Mouse (Mus musculus) lung, postnatal 10 days (tissue): ENCODE data around the gene Ddc.

ENCODE experiments used
- DNase-seq: peaks from one replicate; pipeline ENCODE4 v3.0.0; 2021

The Ddc gene

DNA sequence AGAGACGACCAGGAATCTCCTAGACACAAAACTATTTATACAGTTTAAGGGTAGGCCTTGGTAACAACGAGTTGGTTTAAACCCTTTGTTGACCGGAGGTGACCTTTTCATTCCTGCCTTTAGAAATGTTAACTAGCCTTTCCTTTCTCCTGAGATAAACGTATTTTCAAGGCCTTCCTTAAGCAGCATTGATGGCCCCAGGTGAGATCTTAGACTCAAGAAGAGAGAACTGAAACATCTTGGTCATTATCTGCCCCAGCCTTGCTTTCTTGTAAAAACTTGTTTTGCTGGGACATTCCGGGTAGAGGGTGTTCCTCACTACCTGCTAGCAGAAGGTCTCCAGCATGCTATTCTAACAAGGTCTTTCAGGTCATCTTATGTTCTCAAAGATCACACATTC lies 7.1 kb upstream of the Ddc start:
- no peak for DNase-seq

DNA sequence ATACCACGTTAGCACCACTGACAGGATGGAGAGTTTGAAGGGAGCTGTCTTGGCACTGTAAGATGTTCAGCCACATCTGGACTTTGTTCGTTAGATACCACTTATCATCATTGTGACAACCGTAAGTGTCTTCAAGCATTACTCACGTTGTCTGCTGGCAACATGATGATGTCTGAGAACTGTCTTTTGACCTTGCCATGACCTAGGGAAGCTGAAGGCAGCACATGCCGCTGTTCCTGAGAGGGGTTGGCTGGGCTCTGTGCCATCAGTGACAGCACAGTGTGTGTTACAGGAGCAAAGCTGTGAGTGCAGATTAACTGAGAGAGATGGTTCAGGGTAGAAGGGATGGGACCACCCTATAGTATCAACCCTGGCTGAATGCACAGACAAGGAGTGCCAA lies 3.6 kb upstream of the Ddc start:
- DNase-seq, result peak; percentile 60

DNA sequence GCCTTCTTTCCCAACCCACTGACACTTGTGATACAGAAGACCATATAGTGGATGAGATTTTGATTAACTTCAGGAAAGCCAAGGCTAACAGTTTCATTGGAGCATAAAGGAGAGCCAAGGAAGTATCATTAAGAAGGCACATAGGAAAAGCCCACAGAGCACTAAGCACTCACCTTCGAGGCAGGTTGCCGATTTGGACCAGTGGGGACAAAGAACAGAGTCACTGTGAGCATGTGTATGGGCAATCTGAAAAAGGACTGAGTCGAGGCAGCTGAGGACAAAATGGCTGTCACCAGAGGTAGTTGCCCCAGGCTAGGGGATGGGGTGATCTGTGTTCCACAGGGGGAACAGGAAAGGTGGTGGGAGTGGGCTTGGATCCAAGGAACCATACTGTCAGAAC lies 552 bp upstream of the Ddc start:
- DNase-seq, result no peak

DNA sequence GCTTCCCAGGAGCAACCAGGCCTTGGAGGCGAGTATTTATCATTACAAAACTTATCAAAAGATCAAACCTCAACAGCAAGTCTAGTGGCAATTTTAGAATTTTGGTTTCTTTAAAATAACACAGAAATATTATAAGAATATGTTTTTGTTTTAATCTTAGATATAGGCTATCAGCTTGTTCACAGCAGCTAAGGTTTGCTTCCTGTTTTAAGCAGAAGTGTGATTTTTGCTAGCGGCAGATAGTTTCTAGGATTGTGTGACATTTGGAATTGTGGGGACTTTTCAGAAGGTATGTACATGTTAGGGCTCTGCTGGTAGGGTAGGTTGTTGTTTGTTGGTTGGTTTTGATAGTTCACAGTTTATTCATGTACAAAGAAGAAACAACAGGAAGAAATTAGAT lies 2.5 kb downstream of the Ddc start:
- DNase-seq, result no peak

DNA sequence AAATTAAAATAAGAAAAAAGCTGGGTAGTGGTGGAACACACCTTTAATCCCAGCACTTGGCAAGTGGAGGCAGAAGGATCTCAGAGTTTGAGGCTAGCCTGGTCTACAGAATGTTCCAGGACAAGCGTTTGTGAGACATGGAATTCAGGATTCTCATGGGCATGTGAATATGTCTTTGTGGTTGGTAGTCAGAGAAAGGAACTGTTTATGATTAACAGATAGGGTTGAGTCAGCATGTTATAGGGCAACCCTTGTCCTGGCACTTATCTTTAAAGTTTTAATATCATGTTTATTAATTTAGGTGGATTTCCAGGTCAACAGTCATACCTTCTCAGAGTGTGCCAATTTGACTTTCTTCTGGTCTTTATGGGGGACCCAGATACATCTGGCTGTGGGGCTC lies 4.2 kb downstream of the Ddc start:
- no peak for DNase-seq

DNA sequence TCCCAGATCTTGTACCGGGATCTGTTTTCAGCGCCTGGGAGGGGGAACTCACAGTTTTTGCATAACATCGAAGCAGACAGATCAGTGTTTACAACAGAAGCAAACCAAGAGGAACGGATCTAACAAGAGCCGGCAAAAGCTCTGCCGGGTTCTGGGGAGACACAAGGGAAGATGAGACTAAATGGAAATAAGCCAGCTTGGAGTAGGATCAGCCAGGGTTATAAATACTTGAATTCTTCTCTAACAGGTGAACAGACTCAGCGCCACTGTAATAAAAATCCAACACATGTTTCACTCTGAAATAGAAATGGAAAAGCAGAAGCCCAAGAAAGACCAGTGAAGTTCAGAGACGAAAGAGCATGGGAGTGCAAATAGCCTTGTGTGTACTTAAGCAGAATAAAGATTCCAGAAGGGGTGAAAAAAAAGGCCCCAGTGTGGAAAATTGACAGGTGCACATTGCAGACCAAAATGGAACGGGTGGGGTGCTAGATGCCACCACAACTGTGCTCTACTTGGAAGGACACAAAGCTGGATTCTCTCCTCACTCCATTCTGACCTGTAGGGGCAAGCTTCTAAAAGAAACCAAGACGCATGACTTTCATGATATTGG lies 4.8 kb downstream of the Ddc start:
- DNase-seq, result no peak

DNA sequence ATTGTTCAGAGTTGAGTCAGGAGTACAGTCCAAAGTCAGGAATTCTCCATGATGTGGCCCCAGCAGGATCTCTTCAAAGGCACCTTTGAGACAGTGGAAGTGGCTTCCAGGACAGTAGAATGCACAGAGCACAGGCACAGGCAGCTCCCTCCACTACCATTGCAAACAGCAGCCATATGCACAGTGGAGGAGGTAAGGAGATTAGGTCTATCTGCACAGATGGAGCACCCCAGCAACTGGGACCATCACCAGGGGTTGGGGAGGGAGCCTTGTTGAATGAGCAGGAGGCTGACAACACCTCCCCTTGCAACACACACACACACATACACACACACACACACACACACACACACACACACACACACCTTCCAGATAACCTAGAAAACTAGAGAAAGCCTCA lies 6.1 kb downstream of the Ddc start:
- DNase-seq, result no peak

DNA sequence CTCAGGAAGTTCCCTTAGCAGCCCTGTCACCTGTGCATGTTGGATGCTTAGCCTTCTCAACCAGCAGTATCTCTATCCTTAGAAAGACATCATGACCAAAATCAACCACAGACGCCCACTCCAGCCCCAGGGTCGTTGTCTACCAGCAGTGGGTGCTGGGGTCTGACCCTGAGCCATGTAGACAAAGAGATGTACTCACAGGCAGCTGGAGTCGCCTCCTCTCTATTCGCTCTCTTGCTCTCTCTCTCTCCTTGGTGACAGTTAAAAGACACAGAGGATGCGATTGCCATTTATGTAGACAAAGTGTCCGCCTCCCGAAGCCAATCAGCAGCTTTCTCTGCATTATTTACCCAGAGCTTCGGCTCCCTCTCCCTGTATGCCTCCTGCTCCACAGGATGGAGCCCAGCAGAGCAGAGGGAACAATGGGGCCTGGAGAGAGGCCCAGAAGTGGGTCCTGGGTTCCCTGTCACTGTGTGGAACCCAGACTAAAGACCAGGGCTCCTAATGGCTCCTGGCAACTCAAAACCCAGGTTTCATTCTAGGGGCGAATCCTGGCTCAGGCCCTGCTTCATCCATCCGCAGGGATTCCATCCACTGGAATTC lies 7.7 kb downstream of the Ddc start:
- DNase-seq, result no peak

DNA sequence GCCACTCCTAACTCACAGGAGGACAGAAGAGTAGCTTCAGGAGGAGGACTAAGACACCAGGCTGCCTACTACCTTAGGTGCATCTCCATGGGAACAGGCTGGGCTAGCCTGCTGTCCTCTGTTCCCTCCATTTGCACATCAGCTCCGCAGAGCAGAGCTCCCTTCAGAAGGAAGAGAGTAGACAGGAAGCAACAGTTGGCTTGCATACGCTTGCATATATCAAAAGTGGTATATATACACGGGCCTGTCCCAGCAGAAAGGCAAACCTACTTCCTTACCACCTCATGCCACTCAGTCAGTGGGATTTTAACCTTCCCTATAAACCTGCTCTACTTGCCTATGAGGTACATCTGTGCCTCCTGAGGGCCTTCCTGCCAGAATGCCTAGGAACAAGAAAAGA lies 9.2 kb downstream of the Ddc start:
- no peak for DNase-seq

DNA sequence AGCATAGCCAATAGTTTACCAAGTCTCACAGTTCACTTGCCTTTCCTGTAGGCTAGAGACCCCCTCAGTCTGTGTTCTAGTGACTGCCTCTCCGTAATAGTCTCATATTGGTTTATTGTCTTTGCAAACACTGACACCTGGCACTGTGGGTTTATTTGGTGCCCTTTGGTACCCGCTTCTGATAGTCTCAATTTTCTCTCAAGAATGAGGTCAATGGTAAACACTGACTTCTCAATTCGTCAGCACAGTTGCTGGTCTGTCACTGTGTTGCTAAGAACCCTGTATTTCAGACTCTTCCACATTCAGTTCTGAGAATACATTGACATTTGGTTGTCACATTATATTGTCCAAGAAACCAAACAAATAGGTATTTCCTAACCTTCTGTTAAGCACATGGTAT lies 9.9 kb downstream of the Ddc start:
- no peak for DNase-seq

DNA sequence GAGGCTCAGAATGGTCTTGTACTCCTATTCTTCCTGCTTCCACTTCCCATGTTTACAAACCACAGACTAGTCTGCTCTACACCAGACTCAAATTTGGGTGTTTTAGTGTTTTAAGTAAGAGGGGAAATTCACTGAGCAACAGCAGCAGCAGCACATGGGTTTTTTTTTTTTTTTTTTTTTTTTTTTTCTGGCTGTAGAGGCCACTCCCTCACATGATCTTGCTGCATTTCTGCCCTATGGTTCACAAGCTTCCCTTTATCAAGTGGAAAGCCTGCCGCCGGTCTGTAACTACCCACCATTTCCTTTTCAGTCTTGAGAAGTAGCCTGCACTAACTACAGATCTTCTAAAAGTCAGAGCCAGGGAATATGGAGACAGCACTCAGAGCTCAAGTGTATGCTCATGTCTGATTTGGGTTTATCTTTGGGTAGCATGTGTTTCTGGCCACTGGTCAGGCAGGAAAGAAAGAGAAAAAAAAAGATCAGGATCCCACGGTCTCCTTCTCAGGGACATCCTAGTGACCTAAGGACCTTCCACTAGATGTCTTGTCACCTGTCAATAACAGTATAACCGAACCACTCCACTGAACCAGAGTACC lies 11.4 kb downstream of the Ddc start:
- DNase-seq, result no peak

DNA sequence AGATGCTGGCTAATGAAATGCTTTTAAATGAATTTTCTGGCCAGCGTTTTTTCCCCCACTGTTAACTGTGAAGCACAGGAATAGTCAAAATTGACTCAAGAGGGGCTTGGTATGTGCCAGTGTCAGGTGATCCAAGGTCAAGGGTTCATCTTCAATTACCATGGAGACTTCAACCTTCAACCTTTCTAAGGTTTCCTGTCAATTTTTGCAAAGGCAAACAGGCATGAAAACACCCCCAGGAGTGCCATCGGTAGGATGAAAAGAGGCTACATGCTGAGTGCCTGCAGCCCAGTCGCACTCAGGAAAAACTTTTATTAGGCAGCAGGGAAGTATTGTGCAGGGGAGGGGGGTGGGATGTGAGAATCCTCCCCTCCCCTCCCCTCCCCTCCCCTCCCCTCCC lies 12.0 kb downstream of the Ddc start:
- DNase-seq, result no peak

DNA sequence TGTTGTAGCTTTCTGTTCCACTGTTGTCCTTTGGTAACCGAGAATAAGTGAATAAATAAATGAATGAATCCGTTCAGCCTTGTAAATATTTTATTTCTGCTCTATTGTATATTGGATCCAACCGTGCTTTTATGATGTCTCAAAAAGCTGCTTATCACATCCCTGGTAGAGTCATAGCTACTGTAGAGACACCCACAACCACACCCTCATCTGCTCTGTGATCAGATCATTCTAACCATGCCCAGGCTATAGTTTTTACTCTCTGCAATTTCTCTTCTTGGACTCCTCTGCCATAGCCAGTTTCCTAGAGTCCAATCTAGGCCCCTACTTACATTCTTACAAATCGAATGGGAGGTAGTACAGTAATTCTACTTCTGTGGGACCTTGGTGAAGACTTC lies 12.7 kb downstream of the Ddc start:
- no peak for DNase-seq

DNA sequence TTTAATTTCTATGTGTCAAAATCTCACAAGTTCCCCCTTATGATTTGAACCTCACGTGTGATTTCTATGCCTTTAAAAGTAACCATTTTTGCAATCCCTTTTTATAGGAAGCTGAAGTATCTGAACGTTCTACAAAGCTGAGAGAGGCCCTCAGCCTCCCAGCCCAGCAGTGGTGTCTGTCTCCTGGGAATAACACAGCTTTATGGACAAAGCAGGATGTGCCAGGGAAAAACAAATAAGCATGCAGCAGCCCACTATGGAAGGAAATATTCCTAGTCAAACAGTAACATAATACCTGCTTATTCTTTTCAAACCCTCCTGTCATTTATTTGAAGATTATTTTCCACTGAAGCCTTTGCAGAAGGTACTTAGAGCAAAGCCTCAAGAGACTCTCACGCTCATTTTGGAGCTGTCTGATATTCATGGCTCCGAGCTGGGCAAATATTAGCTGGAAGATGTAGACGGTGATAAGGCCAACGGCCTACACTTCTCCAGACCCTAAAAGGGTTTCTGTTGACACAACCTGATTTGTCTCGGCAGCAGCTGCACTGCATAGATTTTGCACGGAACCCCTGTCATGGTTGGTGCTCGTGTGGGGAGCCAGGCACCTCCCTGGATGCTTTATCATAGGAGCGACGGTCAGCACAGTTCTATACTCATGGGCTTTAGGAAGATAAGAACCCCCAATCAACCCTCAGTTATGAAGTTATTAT lies 13.3 kb downstream of the Ddc start:
- no peak for DNase-seq

DNA sequence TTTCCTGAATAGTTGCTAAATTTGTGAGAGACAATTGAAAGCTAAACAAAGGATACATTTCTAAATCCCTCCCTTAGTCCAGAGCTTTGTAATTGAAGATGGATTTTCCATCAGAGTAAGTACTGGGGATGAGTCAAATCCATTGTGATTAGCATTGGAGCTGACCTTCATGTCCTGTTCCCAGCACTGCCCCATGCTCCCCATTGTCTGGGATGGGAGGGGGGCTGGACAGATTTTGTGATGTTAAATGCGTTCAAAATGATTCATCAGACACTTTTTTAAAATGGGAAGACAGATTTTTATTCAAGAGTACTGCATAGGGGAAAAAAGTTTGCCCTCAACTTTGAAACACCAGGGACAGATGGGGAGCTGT lies 16.2 kb downstream of the Ddc start:
- DNase-seq, result no peak

DNA sequence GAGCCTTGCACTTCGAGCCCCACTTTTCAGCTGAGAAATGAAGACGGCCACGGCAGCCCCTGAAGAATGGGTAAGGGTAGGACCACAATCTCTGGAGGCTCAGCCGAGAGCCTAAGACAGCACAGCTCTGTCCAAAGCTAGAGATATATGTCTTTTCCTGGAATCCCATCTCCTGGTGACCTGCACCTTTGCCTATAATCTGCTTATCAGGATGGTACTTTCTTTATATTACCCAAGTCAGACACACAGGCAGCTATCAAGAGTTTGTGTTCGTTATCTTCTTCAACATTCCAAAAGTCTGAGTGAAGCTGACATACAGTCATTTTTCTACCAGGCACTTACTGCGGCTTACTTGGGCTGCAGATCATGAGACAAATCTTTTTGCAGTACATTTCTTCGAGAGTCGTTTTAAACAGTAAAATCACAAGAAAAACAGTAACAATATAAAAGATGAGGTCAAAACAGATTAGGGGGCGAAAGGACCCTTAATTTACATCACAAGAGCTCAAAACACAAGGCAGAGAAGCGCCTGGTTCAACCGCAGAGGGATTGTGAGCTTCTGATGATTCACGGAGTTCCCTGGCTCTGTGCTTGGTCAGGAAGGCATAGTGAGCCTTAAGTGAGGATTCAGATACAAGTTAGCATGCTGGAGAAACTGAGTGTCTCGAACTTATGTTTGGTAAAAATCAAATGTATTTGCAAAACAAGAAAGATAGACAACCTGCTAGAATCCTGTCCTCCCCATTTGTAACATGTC lies 16.7 kb downstream of the Ddc start:
- DNase-seq, result no peak

DNA sequence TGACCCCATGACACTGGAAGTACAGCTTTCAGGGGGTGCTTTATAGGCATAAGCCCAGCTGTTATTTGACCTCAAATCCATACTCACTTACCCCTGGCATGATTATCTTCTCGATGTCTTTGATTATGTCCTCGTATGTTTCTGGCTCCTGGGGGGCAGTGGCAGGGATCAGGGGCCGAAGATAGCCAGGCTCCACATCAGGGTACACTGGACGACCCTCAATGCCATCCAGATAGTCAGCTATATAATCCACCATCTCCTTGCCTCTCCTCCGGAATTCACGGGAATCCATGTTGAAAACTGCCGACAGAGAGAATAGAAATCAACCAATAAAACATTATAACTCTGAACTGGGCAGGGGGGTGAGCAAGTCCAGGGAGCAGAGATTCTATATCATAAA lies 17.6 kb downstream of the Ddc start:
- DNase-seq, result no peak

DNA sequence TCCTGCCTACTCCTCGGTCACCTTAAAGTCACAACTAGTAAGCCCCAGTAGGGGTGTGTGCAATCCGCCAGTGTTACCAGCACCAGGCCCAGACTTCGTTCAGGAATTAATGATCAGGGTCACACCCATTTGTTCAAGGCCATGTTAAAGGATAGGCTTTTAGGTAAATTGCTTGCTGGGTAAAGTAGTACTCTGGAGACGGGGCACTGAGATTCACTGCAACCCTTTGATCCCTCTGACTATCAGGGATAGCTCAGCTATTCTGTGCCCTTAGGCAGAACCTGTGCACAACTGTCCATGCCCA lies 18.3 kb downstream of the Ddc start:
- no peak for DNase-seq

DNA sequence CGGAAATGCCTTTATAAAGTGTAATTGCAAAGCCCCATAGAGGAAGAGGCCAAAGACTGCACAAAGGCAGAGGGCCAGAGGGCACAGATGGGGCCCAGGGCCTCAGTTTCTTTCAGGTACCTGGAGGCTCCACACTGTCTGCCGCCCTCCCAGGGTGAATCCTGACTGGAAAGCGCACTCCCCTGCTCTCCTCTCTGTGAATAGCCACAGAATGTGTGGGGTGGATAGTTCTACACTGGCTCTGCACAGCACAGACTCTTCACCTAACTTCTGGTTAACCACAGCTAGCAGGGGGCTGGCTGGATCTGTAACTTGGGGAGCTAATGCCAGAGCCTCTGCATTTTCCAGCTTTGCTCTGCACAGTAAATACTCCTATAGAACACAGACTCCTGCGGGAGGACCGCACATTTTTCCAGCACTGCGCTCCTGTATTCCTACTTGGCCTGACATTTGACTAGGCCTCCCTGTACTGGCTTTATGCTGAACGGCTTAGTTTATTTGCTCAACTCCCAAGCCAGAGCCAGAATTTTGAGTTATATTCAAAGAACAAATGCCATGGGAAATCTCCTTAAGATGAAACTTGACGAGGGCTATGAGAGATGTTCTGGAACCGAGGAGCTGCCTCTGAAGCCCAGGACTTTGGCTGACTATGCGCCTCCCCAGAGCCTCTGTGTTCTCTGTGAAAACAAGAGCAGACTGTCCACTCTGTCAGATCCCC lies 18.8 kb downstream of the Ddc start:
- no peak for DNase-seq

DNA sequence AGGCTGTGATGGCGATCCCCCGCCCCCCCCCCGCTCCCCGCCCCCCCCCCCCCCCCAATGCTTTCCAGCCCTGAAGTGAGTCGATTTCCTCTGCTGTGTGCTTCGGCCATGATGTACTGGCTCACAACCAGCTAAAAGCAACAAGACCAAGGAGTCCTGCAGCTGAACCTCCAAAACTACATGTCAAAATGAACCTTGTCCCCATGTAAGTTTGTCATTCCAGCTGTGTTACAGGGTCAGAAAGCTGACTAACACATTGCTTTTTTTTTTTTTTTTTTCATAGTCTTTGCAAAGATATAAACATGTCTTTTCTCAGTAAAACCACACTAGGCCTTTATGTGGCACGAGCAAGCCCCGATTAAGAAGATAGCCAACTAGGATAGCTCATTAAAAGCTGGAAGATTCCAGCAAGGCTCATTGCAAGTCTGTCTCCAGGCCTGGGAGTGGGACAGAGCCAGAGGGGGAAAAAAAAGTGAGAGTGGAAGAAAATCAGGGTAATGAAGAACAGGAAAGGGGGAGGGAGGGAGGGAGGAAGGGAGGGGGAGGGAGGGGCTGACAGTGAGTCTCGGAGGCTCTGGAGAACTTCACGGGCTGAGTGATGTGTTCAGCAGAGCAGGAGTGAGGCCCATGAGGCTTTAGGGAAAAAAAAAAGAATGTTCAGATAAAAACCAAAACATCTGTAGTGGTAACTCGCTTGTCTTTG lies 19.5 kb downstream of the Ddc start:
- DNase-seq, result peak; percentile 74

DNA sequence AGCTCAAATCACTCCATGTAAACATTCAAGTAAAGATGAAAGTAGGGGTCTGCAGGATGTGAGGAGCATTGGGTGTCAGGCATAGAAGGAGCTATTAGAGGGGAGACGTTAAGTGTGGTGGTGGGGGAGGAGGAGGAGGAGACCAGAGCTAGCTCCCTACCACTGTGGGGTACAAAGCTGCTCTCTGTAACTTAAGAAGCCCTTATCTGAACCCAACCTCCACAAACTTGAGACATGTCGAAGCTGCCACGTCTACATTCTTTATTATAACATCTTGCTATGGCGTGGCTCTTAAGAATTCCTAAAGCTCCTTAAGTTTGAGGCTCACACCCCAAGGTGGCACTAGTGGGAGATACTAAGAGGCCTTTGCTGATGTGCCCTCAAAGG lies 20.1 kb downstream of the Ddc start:
- no peak for DNase-seq

DNA sequence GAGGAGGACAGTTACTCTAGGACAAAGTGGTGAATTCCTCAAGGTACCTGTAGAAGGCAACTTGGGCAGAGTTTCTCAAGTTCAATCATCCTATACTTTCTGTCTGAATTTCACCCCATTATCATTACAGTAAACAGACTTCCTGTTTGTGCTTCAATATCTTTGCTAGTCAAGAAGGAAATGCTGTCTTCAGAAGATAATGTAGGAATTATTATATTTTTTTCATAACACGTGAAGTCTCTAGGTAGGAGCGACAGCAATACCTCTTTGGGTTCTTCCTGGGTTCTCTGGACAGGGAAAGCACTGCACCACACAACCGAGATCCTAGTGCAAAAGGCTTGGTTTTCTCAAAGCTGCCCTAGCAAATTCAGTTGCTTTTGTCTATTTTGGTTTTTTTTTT lies 21.6 kb downstream of the Ddc start:
- no peak for DNase-seq

DNA sequence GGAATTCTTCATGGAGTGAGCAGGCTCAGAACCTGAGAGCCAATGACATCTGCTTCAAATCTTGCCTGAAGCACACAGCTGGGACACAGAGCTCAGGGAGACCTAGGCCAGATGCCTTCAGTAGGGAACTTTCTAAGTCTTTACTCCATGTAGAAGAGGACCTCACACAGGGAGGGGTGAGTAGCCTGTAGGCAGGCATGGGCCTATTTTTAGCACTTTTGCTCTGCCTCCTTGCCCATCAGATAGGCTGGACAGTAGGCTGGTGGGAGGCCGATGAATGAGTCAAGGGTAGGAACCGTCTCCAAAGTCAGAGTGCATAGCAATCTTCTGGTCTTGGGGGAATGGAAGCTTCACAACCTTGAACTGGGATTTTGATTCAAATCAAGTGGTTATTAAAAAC lies 22.7 kb downstream of the Ddc start:
- DNase-seq, result no peak
